Mouse (Mus musculus): ENCODE results near the gene Rfx5.
A peak's percentile ranks its signal among the peaks of the same experiment; 100 is the strongest.
"Not testable (repeated sequence)": the region's sequence is repeated elsewhere in the genome, so short reads cannot be mapped to it uniquely, and the experiment has no call there.

Gene Rfx5

DNA sequence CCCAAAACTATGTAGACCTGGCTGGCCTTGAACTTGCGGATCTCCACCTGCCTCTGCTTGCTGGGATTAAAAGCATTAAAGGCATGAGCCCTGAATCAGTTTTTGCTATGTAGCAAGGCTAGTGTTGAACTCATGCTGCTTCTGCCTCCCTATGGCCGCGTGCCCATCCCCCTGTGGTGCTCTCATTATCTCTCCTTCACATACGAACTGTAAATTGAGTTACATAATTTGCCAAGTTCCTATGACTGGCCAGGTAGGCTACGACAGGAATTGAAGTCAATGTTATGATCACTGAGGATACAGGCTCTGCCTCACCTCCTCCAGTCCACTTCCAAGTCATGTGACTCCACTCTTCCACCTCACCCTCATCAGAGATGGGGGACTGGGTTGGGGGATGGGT is 17.7 kb upstream of the Rfx5 start:
- peak; percentile 91 for DNase-seq

DNA sequence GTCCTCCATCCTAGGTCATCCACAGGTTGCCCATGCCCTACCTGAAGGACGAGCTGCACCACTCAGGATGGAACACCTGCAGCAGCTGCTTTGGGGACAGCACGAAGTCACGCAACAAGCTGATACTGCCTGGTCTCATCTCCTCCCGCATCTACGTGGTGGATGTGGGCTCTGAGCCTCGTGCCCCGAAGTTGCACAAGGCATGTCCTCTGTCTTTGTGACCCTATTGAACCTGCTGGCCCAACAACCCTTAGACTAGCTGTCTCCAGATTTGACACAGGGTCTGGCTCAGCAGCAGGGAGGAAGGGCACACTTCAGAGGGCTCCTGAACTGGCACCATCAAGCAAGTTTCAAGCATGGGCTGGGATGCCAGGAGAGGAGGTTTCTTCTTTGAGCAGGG is 16.7 kb upstream of the Rfx5 start:
- peak; percentile 91 for DNase-seq

DNA sequence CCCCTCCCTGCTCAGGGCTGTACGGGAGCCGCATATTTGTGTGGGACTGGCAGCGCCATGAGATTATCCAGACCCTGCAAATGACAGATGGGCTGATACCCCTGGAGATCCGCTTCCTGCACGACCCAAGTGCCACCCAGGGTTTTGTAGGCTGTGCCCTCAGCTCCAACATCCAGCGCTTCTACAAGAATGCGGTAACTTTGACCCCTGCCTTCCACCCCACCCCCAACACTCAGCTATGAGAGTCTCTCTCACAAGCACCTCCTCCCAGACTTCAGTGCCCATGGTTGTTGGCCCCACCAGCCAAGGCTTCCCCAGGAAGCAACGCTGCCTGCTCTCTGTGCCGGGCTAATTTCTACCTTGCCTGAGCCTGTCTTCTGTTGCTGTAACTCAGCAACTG is 13.8 kb upstream of the Rfx5 start:
- DNase-seq: peak; percentile 90

DNA sequence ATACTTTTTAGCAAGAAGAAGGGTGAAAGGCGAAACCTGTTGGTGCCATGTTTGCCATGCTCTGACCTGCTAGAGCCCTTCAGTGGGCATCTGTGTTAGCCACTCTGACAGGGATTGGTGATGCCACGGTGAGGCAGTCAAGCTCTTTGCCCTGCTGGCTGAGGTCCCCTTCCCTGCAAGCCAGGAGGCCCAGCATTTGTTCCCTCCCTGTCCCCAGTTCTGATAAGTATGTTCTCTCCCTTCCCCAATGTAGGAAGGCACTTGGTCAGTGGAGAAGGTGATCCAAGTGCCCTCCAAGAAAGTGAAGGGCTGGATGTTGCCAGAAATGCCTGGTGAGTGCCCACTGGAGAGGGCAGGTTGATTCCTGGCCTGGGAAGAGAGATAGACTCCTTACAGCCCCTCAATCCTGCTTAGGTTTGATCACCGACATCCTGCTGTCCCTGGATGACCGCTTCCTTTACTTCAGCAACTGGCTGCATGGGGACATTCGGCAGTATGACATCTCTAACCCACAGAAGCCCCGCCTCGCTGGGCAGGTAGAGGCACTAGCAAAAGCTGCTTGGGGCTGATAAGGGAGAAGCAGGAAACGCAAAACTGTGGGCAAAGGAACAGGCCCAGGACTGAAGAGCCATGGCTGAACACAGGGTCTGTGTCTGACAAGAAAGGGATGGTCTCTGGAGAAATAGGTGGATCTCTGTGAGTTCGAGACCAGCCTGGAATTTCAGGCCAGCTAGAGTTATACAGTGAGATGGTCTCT is 11.5 kb upstream of the Rfx5 start:
- peak; percentile 88 for DNase-seq

DNA sequence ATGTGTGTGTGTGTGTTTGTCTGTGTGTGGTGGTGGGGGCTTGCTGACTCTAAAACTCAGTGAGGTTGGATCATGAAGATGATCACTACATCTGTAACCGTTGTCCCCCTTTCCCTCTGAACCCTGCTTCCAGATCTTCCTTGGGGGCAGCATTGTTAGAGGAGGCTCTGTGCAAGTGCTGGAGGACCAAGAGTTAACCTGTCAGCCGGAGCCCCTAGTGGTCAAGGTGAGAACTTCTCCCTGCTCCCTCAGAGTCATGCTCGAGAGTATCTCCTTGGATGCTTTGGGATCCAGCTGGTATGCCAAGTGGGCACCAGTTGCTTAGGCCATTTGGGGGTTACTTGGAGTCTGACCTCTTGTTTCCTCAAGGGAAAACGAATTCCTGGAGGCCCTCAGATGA is 10.2 kb upstream of the Rfx5 start:
- DNase-seq: not testable (repeated sequence)

DNA sequence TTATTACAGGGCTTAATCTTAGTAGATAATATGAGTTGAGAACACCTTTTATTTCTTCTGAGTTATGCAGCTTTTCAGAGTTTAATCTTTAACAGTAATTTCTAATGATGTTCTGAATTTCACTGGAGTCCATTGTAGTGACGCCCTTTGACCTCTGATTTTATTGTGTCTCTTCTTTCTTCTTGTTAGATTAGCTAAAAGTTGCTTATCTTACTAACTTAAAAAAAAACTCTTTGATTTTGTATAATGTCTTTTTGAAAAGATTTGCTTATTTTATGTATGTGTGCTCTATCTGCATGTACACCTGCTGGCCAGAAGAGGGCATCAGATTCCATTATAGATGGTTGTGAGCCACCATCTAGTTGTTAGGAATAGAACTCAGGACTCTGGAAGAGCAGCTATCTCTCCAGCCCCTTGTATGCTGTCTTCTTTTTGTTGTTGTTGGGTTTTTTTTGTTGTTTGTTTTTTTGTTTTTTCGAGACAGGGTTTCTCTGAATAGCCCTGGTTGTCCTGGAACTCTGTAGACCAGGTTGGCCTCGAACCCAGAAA is 5.7 kb upstream of the Rfx5 start:
- DNase-seq: no peak

DNA sequence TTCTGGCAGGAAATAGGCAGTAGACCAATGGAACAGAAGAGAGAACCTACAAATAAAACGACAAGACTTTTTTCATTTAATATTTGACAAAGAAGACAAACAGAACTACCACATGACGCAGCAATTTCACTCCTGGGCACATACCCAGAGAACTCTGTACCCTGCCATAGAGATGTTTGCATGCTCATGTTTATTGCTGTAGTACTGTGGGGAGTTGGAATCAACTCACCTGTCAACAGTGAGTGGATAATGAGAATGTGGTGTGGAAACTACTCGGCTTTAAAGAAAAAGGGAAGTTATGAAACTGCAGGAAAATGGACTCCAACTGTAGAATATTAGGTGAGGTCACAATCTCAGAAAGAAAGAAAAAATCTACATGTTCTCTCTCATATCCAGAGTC is 4.2 kb upstream of the Rfx5 start:
- no peak for DNase-seq

DNA sequence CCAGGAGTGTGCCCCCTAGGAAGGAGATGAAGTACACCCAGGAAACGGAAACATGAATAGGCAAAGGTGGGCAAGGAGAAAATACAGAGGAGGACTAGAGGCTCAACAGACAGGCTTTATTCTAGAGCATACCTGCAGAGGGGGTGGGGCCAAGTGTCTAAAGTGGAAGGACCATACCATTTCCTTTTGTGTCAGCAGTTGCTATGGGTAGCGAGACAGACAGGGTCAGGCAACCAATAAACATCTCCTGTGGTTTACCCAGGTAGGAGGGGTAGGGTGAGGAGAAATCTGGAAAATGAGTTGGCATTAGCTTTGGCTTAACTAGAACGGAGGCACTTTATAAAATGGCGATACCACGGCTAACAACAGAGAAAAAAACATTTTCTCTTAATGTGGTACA is 1.1 kb upstream of the Rfx5 start:
- DNase-seq: peak; percentile 93

DNA sequence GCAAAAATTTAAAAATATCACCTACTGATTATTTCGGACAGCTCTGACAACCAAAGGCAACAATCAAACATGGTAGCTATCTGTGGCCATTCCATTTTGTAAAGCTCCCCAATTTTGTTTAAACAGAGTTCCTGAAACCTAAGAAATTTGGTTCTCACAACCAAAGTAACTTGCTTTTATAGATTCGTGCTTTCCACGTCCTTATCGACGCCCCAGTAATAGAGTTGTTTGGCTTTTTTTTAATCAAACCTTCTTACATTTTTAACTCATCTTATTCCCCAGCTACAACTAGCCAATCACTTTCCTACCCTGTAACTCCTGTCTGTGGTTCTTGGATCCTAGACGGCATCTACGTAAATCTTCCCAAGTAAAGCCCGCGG is 501 bp upstream of the Rfx5 start:
- DNase-seq: no peak

DNA sequence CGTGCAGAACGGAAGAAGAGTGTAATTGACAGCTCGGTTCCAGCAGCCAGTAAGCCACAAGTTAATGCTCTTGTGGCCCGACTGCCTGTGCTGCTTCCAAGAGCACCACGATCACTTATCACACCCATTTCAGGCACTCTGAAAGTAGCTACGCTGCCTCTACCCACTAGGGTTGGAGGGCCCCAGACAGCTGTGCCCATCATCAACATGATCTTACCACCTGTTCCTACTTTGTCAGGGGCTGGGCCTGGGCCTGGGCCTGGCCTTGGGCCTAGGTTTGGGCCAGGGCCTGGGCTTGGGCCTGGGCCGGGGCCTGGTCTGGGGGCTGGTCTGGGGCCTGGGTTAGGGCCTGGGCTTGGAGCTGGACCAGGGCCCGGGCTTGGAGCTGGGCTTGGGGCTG is 4.4 kb downstream of the Rfx5 start:
- no peak for DNase-seq

DNA sequence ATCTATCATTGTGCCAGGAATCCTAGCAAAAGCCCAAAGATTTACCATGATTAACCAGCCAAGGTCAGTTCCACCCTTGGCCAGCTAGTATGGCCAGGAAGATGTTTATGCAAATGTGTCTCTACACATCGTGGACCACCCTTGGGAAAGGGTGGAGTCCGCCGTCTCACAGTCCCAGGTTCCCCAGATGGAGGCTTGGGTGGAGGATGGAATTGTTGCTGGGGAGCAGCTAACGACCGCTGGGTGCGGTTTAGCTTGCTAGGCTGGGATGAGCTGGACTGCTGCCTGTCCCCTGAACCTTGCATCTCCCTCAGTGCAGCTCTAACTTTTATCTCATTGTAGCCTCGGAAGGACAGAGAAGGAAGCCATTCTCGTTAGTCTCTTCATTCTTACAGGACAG is 6.0 kb downstream of the Rfx5 start:
- DNase-seq: peak; percentile 92

DNA sequence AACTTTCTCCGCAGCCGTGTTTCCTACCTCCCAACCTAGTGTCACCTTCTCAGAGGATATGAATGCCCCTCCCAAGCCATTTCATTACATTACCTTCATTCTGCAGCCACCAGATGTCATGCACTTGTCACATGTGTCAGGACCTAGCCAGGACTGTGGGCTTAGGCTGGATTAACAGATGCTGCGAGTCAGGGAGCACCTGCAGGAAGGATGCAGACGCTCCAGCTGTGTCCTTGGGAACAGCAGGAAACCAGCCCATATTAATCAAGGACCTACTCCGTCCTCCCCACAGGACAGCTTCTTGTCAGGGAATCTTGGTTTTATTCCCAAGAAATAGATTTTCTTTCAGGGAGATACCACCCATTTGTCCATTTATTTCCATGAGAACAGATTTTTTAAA is 6.4 kb downstream of the Rfx5 start:
- DNase-seq: peak; percentile 90

DNA sequence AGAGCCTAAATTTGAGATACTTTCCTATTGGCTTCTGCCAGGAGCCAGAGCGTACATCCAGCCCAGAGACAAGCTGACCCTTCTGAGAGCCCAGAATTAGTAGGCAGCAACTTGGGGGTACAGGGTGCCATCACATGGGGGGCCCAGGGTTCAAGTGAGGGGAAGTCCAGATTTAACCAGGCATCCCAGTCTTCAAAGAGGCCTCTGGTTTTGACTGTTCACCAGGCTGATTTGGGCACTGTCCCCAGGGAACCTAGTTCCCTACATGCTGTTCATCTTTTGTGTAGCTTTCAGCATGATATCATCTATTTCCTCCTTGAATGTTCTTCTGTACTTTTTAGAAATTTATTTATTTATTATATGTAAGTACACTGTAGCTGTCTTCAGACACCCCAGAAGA is 11.1 kb downstream of the Rfx5 start:
- no peak for DNase-seq

DNA sequence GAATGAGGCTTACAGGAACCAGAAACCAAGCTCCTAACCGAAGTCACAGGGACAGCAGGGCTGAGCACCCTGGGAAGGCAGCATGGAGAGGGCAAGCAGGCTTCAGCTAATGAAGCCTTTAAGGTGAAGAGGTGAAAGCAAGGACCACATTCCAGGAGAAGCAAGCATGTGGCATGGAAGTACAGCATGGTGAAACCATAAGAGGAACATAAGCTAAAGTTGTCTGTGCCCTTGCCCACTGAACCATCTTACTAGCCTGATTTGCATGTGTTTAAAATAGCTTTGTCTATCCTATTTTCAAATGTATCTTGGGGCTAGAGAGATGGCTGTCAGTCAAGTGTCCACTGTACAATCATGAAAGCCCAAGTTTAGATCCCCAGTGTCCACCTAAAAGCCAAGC is 12.0 kb downstream of the Rfx5 start:
- peak; percentile 70 for DNase-seq

DNA sequence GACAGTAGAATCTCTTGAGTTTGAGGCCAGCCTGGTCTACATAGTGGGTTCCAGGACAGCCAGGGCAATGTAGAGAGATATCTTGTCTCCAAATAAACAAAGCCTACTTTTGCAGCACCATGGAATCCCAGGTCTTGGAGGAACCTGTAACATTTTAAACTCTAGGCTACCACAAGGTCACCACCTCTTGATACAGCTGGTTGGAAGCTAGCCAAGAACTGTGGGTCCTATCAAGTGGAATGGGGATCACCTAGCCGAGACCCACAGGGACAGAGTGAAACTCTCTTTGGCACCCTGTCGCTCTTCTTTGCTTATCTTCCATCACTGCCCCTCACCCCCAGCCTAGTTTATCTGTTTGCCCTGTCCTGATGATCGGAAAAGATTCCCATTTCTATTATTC is 18.7 kb downstream of the Rfx5 start:
- DNase-seq: no peak

DNA sequence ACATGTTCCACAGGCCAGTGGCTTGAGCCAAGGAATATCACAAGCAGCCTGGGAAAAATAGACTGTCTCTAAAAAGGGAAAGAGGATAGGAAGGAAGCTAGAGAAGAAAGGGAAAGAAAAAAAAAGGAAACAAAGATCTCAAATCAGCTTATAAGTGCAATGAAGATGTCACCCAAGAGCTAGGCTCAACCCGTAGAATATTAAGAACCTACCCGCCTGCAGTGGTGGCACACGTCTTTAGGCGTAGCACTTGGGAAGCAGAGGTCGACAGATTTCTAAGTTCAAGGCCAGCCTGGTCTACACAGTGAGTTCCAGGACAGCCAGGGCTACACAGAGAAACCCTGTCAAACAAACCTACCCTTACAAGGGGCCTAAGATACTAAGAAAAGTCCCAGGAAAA is 19.7 kb downstream of the Rfx5 start:
- no peak for DNase-seq

DNA sequence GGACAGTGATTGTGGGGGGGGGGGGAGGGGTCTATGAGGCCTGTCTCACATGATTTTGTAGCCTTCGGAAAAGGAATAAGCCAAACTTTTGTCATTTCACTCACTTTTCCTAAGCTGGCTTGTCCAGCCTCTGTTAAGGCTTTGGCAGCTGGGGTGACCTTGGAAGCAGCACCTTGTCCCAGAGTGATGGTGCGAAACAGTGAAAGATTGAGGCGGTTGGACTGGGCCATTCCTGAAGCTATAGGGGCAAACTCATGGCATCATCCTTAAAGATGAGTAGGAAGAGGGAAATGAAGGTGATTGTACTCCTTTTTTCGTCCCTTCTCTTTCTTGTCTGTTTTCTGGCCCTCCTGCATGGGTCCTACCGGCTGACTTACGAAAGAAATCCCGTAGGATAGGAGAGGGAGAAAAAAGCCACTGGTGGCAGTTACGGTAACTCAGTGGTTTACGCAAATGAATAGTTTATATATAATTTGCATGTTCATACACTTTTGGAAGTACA is 20.2 kb downstream of the Rfx5 start:
- DNase-seq: no peak

DNA sequence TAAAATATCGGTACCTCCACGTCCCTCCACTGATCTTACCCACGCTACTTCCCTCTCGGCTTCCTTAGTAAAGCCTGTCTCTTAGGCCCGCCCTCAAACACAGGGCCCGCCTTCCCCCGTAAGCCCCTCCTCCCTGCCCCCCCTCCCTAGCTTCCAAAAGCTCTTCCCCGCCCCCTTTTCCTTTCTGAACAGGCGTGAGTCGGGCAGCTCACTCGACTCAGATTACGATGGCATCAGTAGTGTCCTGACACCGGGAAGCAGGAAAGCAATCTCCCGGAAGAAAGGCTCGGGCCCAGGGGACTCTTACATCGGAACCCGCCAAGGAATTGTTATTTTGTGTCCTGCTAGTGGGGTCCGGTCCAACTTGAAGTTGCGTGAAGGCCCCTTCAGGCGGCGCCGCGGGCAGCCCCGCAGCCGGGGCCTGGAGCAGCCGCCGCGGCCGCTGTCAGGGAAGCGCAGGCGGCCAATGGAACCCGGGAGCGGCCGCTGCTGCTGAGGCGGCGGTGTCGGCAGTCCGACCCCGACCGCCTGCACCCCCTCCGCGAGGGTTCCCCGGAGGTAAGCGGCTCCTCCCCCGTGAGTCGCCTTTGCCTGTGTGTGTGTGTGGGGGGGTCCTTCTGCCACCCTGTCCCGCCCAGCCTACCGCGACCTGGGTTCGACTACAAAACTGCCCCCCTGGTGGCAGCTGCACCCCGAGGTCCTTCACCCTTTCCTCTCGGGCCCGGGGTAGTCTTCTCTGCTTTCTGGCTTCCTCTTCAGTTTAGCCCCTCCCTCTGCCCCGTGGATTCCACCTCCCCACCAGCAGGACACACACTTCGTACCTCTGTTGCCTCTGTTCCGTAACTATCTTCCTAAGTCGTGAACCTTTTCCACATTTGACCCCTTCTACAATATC is 20.9 kb downstream of the Rfx5 start, which contains the start of gene Pi4kb:
Gene Pi4kb, plus strand, starts transcription at position 204 of the 895 bp plus-strand sequence.
- peak; percentile 99 for DNase-seq

DNA sequence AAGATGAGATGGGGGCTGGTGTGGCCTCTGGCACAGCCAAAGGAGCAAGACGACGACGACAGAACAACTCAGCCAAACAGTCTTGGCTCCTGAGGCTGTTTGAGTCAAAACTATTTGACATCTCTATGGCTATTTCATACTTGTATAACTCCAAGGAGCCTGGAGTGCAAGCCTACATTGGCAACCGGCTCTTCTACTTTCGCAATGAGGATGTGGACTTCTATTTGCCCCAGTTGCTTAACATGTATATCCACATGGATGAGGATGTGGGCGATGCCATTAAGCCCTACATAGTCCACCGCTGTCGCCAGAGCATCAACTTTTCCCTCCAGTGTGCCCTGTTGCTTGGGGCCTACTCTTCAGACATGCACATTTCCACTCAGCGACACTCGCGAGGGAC is 30.4 kb downstream of the Rfx5 start:
- no peak for DNase-seq

DNA sequence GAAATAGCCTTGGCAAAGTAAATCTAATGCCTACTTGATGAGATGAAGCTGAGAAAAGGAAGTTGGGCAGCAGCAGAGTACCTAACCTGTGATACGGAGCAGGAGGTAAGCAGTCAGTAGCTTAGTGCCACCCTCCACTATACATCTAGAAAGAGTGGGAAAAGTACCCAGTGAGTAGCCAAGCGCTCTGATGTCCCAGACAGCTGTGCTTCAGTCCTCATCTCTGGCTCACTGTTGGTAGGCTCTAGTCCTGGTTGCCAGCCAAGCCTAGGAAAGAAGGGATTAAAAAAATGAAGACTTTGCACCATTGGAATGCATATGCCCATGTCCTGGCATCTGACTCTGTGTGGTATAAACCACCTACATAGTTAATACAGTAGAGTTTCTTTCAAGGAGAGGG is 31.6 kb downstream of the Rfx5 start:
- no peak for DNase-seq

DNA sequence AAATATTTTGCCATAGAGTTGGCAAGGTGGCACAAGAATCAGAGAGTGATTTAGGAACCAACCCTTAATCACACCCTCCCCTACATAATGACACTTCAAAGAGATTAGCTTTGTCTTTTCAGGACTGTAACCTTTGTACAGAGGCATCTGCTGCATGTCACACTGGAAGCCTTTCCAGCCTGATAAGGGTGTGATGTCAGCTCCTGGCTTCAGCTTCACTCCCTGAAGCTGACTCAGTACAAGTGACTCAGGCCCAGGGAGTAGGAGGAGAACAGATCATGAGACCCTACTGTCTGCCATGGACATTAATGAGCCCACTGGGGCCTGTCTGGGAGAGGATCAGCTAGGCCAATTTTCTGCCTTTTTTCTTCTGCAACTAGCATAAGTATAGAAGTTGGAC is 33.7 kb downstream of the Rfx5 start:
- peak; percentile 99 for DNase-seq

DNA sequence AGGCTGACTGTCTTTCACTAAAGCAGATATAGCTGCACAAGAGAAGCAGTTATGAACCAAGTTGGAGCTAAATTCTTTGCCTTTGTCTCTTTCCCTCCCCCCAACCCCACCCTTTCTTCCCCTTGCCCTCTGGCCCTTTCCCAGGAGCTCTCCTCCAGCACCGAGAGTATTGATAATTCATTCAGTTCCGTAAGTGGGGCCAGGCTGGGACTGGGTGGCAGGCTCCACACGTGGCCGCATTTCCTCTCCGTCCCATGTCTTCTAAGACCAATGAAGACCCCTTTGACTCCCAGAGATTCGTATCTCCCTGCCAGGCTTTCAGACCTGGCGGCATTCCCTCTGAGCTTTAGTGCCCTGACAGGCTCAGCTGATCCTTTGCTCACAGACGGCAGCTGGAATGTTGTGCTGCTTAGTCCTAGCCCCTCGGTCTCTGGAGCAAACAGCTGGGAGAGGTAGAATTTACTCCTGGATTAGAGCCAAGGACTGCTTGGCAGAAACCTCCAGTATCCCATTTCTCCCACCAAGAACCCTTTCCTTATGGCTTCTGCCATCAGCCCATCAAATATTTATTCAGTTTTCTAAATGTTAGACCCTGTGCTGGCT is 35.4 kb downstream of the Rfx5 start:
- peak; percentile 93 for DNase-seq

DNA sequence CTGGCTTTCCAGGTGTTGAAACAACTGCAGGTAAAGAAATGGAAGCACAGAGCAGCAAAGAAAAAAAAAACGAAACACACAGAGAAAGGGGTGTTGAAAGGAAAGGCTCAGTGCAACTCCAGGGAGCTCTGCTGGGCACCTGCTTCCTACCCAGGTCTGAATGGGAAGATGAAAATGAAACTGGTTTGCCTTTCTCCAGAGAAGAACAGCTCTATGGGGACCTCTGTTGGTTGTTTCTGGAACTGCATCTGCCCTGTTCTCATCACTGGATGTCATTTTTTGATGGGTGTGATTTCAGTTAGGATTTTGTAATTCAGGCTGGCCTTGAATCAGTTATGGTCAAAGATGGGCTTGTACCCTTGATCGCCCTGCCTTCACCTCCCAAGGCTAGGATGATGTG is 43.1 kb downstream of the Rfx5 start:
- DNase-seq: peak; percentile 93

All from heart, adult 11 months (tissue).